18 mouse cellular contexts compared by ENCODE assay signal in the genomic region with DNA sequence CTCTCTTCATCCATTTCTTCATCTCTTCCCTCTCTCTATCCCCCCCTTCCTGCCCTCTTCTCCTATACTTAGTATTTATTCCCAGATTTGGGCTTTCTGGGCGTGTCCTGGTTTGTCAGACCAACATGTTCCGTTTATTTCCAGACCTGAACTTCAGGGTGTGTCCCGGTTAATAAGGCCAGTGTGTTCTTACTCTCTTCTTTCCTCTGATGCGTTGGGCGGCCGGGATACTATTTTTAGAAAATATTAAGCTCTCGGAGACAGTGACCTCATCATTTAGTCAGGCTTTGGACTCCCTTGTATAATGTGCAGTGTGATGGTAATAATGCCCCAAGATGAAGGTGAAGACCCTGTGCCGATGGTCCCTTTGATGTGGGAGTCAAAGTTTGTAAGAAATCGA.
DNase-seq lines count a peak whose midpoint lies in the region; ATAC-seq and TF ChIP-seq lines count a peak whose summit lies in the region.
"Had no signal": no experiment of that assay in that cellular context is flagged by ENCODE, and none has a peak within 500 bp of the region (broad histone marks: within the 10 kb centered on the region; RNA-seq: fewer than 3 reads in every experiment).

No protein-coding gene starts in this region.

- WGBS in heart, adult 2 months: 25% methylated on average over 9 of the region's 9 CpGs
- WGBS in heart, embryonic 14.5 days: 29% methylated on average over 9 of the region's 9 CpGs

- peak; percentile 11 for DNase-seq in lung, postnatal 10 days
- no peak for DNase-seq in lung, postnatal 25 days (ENCODE audit: low spot score)
- DNase-seq in heart, adult 2 months: peak in 1 of 2 experiments; percentile 43
- no peak for DNase-seq in retina, embryonic 14.5 days (ENCODE audit: low spot score)
- no peak for DNase-seq in urinary bladder, postnatal 25 days (ENCODE audit: low spot score)
- no peak for DNase-seq in frontal cortex, postnatal 36 days (ENCODE audit: low spot score in 2 of 2)
- DNase-seq: cerebellum, postnatal 10 days; kidney, adult 8-10 months; kidney, postnatal 36 days; lung, postnatal 36 days; thymus, postnatal 14 days had no signal

- H3K27me3 ChIP-seq in heart, adult 2 months (ENCODE audit: control insufficient read depth, insufficient read depth, low read length): no peaks in the 10 kb centered on the region
- H3K27me3 ChIP-seq in heart, embryonic 14.5 days (ENCODE audit: control insufficient read depth, insufficient read depth, low read length): no peaks in the 10 kb centered on the region
- no peaks in the 10 kb centered on the region for H3K27me3 ChIP-seq in myocyte (ENCODE audit: control insufficient read depth, insufficient read depth, insufficient read length)
- H3K27me3 ChIP-seq: forebrain, embryonic 12.5 days; limb, embryonic 13.5 days; stomach, embryonic 15.5 days had no signal

- H3K4me2 ChIP-seq in heart, embryonic 14.5 days (ENCODE audit: low read length): peak overlapping the region; percentile 37; the same call in 1 of the 2 replicates
- H3K4me2 ChIP-seq in myocyte (ENCODE audit: low read depth): peak overlapping the region; percentile 52
- H3K4me2 ChIP-seq: forebrain, embryonic 12.5 days; limb, embryonic 13.5 days; stomach, embryonic 15.5 days had no signal

- H3K36me3 ChIP-seq in heart, adult 2 months (ENCODE audit: control insufficient read depth, insufficient read depth, low read length): peaks cover 5% of the 10 kb centered on the region; the same call in 1 of the 2 replicates
- no peaks in the 10 kb centered on the region for H3K36me3 ChIP-seq in heart, embryonic 14.5 days (ENCODE audit: control insufficient read depth, insufficient read depth, low read length)
- no peaks in the 10 kb centered on the region for H3K36me3 ChIP-seq in myocyte (ENCODE audit: control insufficient read depth, insufficient read depth)
- H3K36me3 ChIP-seq: forebrain, embryonic 12.5 days; limb, embryonic 13.5 days; stomach, embryonic 15.5 days had no signal

- H3K4me1 ChIP-seq in heart, adult 2 months (ENCODE audit: control insufficient read depth, insufficient read depth, low read length): peaks cover 3% of the 10 kb centered on the region; the same call in 1 of the 2 replicates
- H3K4me1 ChIP-seq in heart, embryonic 14.5 days (ENCODE audit: control insufficient read depth in 2 of 2, insufficient read depth in 2 of 2, low read length in 2 of 2): peaks cover 10 to 25% of the 10 kb centered on the region in 2 experiments
- H3K4me1 ChIP-seq: stomach, embryonic 15.5 days had no signal

- no peak overlapping the region for H3K4me3 ChIP-seq in heart, adult 2 months
- no peak overlapping the region for H3K4me3 ChIP-seq in heart, embryonic 14.5 days (ENCODE audit: control insufficient read depth in 1 of 2, insufficient read depth in 1 of 2, low read depth in 1 of 2, low read length in 2 of 2)
- H3K4me3 ChIP-seq in myocyte: no peak overlapping the region
- H3K4me3 ChIP-seq: forebrain, embryonic 12.5 days; hindbrain, embryonic 10.5 days; limb, embryonic 13.5 days; stomach, embryonic 15.5 days had no signal

- no peak for TF ChIP-seq EP300 in heart, adult 2 months (IDR thresholded peaks at IDR 0.05; ENCODE audit: insufficient read depth, low read depth, low read length)

- H3ac ChIP-seq in myocyte (ENCODE audit: control insufficient read depth, insufficient read length): no peak overlapping the region

- no peak overlapping the region for H3K9ac ChIP-seq in heart, adult 2 months (ENCODE audit: low read depth, low read length)
- no peak overlapping the region for H3K9ac ChIP-seq in heart, embryonic 14.5 days (ENCODE audit: low read length)
- H3K9ac ChIP-seq: forebrain, embryonic 12.5 days; limb, embryonic 13.5 days; liver, embryonic 14.5 days; stomach, embryonic 15.5 days had no signal

- peak overlapping the region; percentile 63 for H3K27ac ChIP-seq in heart, adult 2 months
- H3K27ac ChIP-seq in heart, embryonic 14.5 days (replicated peaks in 1 of 2; ENCODE audit: control insufficient read depth in 1 of 2, insufficient read depth in 1 of 2, low read depth in 2 of 2, low read length in 2 of 2): peak overlapping the region; percentile 31 to 47; a peak in 2 of 4 replicates
- H3K27ac ChIP-seq: forebrain, embryonic 12.5 days; hindbrain, embryonic 10.5 days; limb, embryonic 13.5 days; liver, embryonic 14.5 days; stomach, embryonic 15.5 days had no signal

- no peaks in the 10 kb centered on the region for H3K79me2 ChIP-seq in heart, adult 2 months (replicated peaks; ENCODE audit: control insufficient read depth, insufficient read depth, low read length)
- no peaks in the 10 kb centered on the region for H3K79me2 ChIP-seq in myocyte (ENCODE audit: control insufficient read depth, insufficient read depth)

- TF ChIP-seq POLR2A in heart, adult 2 months (IDR thresholded peaks at IDR 0.05; ENCODE audit: insufficient read depth, low read depth, low read length): no peak
- no peak for TF ChIP-seq POLR2A in myocyte (IDR thresholded peaks at IDR 0.05; ENCODE audit: insufficient read length, low read depth)

- no peaks in the 10 kb centered on the region for H3K9me3 ChIP-seq in heart, embryonic 14.5 days (ENCODE audit: control insufficient read depth, low read length)
- H3K9me3 ChIP-seq: forebrain, embryonic 12.5 days; hindbrain, embryonic 10.5 days; limb, embryonic 13.5 days; stomach, embryonic 15.5 days had no signal

- no peak for TF ChIP-seq CTCF in heart, adult 2 months (IDR thresholded peaks at IDR 0.05)

- intact Hi-C loops in heart, adult 2 months (cut with DNase I): loop anchor here (2.0 kb wide), 1 partner anchor 18 kb away; no protein-coding TSS in a partner anchor

- ATAC-seq in heart, embryonic 14.5 days (ENCODE audit: insufficient number of reproducible peaks, insufficient read depth, low FRiP score, low read depth): no peak

TF ChIP-seq in myocyte, 11 proteins besides CTCF, POLR2A, EP300 and RAD21:
- TF ChIP-seq MYOD1 (IDR thresholded peaks at IDR 0.05; ENCODE audit: control insufficient read depth in 1 of 3, insufficient read length in 2 of 3, low read depth in 2 of 3) (no peak), TCF3 (IDR thresholded peaks at IDR 0.05; ENCODE audit: insufficient read length, low read depth) (no peak), E2F4 (IDR thresholded peaks at IDR 0.05; ENCODE audit: insufficient read depth) (no peak), REST (IDR thresholded peaks at IDR 0.05; ENCODE audit: insufficient read depth, insufficient read length) (no peak), MYOG (IDR thresholded peaks at IDR 0.05; ENCODE audit: control insufficient read depth in 1 of 3, insufficient read depth in 1 of 3, insufficient read length in 2 of 3, low read depth in 2 of 3) (no peak), TCF12 (IDR thresholded peaks at IDR 0.05; ENCODE audit: insufficient read depth, poor library complexity, severe bottlenecking) (no peak), CEBPB (IDR thresholded peaks at IDR 0.05; ENCODE audit: insufficient read depth, poor library complexity, severe bottlenecking) (no peak), POLR2AphosphoS2 (IDR thresholded peaks at IDR 0.05; ENCODE audit: insufficient read length, low read depth) (no peak), MAX (IDR thresholded peaks at IDR 0.05; ENCODE audit: low read depth) (no peak), SRF (IDR thresholded peaks at IDR 0.05; ENCODE audit: control insufficient read depth, insufficient read length, low read depth) (no peak), USF1 (IDR thresholded peaks at IDR 0.05; ENCODE audit: low read depth) (no peak)
